Mouse (Mus musculus): ENCODE results near the gene Hk3.

Gene Hk3

GRCm38 (mm10) chr13:55021194-55021779, at the start of gene Hk3:
TSS of gene Hk3 (minus strand) at chr13:55021385.
- DNase-seq (ENCODE audit: low spot score in 2 of 2) = no peak

DNA sequence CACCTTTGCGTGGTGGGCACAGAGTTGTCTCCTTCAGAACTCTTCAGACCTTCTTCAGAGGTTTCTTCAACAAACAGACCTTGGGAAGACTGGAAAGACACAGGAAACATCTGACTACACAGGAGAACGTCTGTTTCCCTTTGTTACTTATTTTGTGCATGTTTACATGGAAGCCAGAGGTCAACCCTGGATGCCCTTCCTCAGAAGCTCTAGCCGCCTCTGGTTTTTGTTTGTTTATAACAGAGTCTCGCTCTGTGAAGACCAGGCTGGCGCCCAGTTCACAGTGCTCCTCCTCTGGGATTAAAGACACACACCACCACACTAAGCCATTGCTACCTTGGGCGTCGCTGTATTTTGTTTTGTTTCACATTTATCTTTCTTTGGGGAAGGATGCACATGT, 48.5 kb upstream of the Hk3 start:
- no peak for DNase-seq (ENCODE audit: low spot score in 2 of 2)

DNA sequence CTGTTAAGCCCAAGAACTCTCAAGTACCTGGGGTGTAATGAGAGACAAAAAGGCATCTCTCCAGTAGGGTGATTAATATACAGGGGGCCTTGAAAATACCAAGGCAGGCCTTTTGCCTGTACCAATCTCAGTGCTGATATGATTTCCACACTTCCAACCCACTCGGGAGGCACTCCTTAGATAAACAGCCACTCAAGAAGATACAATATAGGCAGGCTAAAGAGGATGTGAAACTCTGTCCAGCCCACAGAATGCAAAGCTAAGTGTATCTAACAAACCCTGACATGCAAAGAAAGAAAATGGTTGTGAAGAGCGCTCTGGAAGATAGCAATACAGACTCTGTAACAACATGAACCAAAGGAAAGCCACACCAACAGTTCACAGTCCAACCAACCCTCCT, 42.1 kb upstream of the Hk3 start:
- DNase-seq (ENCODE audit: low spot score in 2 of 2) = no peak

GRCm38 (mm10) chr13:55058042-55058441, 36.9 kb upstream of the Hk3 start:
- DNase-seq (ENCODE audit: low spot score in 2 of 2) = no peak

DNA sequence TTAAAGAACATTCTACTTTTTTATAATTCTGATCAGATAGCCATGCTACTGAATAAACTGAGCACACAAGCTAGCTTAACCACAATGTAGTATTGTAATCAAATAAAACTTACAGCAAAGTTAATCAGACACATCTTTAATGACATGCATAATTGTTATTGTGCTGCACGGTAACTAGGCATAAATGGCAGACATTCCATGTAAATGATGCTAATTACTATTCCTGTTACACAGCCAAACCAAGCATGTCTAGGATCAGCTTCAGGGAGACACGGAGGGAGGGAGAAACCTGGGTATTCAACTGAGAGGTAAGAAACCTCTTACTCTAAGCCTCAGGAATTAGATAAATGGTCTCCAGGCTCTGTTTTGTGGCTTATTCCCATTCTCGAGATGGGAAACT, 26.5 kb upstream of the Hk3 start:
- no peak for DNase-seq (ENCODE audit: low spot score in 2 of 2)

- no peak for DNase-seq (ENCODE audit: low spot score in 2 of 2)
These were observed 18.8 kb upstream of the Hk3 start for GRCm38 (mm10) chr13:55040016-55040415.

- DNase-seq (ENCODE audit: low spot score in 2 of 2) = no peak
These were observed 3.0 kb upstream of the Hk3 start for GRCm38 (mm10) chr13:55024215-55024614.

DNA sequence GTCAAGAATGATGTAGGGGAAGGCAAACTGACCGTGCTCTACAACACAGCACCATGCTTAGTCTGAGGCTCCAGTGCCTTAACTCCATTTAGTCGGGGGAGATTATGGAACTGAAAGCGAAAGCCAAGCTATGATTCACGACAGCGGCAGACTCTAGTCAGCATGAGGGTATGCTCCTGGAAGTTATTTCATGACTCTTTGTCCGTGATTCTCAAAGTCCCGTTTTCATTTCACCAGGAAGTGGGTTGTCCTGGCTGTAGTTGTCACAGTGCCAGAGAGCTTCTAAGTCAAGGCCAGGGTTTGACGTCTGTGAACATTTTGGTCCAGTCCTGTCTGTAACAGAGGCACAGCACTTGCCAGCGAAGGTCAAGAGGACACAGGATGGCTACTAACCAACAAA, 1.5 kb upstream of the Hk3 start:
- no peak for DNase-seq (ENCODE audit: low spot score in 2 of 2)

GRCm38 (mm10) chr13:55022256-55022655, 1.1 kb upstream of the Hk3 start:
- DNase-seq (ENCODE audit: low spot score in 2 of 2) = no peak

GRCm38 (mm10) chr13:55020051-55020450, 1.1 kb downstream of the Hk3 start:
- no peak for DNase-seq (ENCODE audit: low spot score in 2 of 2)

DNA sequence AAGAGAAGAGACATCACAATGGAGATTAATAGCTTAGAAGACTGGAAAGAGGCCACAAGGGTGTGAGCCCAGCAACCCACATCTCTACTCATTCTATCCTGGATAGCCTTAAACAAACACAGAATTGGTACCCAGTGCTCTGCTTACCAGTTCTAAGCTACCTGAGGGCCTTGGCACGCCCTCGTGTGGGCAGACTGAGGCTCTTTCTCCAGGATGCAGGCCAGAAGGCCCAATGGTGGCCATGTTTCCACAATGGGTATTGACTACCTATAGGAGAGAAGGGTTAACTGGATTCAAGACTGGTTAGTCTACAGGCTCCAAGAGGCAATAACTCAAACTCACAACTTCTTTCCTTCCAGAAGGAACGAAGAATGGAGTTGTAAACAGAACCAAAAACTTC, 2.0 kb downstream of the Hk3 start:
- no peak for DNase-seq (ENCODE audit: low spot score in 2 of 2)

- DNase-seq (ENCODE audit: low spot score in 2 of 2) = no peak
These were observed 2.5 kb downstream of the Hk3 start for GRCm38 (mm10) chr13:55018700-55019099.

DNA sequence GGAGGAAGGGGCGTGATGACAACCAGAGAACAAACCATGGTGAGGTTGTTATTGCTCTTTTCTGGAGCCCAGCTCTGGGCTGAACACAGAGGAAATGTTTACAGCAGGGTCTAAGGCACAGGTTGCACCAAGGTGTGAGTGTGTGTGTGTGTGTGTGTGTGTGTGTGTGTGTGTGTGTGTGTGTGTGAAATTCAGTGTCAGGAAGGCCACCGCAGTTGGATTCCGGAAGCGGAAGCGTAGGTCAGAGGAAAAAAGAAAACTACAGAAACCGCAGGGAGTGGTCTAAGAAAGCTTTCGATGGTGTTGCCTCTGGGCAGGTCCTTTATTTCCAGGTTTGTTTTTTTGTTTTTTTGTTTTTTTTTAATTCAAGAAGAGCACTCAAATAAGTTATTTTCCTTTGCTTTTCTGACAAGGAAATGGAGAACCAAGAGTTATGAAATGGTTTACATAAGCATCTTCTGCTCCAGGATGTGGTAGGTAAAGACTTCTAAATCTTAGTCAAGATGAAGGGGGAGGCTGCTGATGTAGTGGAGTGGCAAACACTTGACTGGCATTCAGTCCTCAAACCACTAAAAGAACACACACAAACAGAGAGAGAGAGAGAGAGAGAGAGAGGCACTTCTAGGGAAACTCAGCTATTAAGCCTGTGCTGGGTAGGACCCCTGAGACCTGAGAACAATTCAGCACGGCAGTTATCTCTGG, 3.1 kb downstream of the Hk3 start:
- no peak for DNase-seq (ENCODE audit: low spot score in 2 of 2)

GRCm38 (mm10) chr13:55017154-55017897, 3.9 kb downstream of the Hk3 start:
- DNase-seq (ENCODE audit: low spot score in 2 of 2) = peak in 1 of 2 experiments; percentile 54

DNA sequence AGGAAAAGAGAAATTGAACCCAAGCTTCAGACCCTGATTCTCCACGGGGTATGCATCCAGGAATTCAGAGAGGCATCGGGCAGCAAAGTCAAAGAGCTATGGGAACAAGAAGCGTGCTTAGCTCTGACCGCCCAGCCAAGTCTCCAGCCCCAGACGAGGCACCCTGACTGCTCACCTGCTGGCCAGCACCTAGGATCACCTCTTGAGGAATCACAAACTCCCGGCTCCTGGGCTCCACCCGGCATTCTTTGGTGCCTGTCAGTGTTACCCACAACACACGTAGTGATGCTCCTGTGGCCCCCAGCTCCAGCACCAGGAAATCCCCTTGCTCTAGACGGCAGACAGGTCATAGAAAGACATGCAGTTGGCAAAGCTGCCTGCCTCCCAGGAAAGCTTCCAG, 6.7 kb downstream of the Hk3 start:
- no peak for DNase-seq (ENCODE audit: low spot score in 2 of 2)

- DNase-seq (ENCODE audit: low spot score in 2 of 2) = no peak
These were observed 7.4 kb downstream of the Hk3 start for GRCm38 (mm10) chr13:55013702-55014344.

DNA sequence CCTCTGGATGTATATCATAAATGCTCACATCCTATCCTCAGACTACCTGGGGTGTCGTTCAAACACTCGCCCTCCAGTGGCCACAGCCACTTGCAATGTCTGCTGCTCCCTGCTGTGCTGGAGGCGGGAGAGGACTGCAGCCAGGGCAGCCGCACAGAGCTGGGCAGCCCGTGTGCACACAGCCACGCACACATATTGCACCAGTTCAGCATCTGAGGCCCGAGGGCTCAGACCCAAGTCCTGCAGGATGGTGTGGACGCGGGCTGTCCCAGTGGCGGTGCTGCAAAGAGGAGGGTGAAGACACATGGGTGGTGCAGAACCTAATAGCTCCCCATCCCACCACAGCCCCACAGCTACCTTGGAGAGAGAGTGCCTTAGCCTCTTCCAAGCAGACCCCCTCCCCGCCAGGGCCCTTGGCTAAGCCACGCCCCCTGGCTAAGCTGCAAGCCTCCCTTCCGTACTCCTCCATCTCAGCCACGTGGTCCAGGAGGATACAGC, 9.2 kb downstream of the Hk3 start:
- DNase-seq (ENCODE audit: low spot score in 2 of 2) = peak in 1 of 2 experiments; percentile 29

GRCm38 (mm10) chr13:55011103-55011502, 10.1 kb downstream of the Hk3 start:
- no peak for DNase-seq (ENCODE audit: low spot score in 2 of 2)

- DNase-seq (ENCODE audit: low spot score in 2 of 2) = no peak
These were observed 12.6 kb downstream of the Hk3 start for GRCm38 (mm10) chr13:55008589-55008988.

GRCm38 (mm10) chr13:55006415-55006742, 14.8 kb downstream of the Hk3 start:
- no peak for DNase-seq (ENCODE audit: low spot score in 2 of 2)

- no peak for DNase-seq (ENCODE audit: low spot score in 2 of 2)
These were observed 15.3 kb downstream of the Hk3 start for GRCm38 (mm10) chr13:55005691-55006414.

GRCm38 (mm10) chr13:55004646-55005045, 16.5 kb downstream of the Hk3 start:
- DNase-seq (ENCODE audit: low spot score in 2 of 2) = peak; percentile 53 to 58

Measured in urinary bladder, postnatal 36 days (tissue).